Mouse (Mus musculus): ENCODE measurements around the gene Iqcj.

GRCm38 (mm10) chr3:68019401-68019800, 127.4 kb downstream of the Iqcj start:
- no peak for TF ChIP-seq CHD2 (IDR thresholded peaks at IDR 0.05; ENCODE audit: low read depth, low read length)
- TF ChIP-seq HCFC1 (IDR thresholded peaks at IDR 0.05; ENCODE audit: borderline replicate concordance, insufficient read depth, low read length), result no peak
- no peak for TF ChIP-seq MAFK (IDR thresholded peaks at IDR 0.05; ENCODE audit: insufficient read depth, low read depth, low read length)
- no peak for TF ChIP-seq ZC3H11A (IDR thresholded peaks at IDR 0.05; ENCODE audit: borderline replicate concordance, low read depth, low read length)
